Mouse (Mus musculus): ENCODE data around the gene Sipa1l1. TPM values are rescaled to one million over a fixed set of nuclear protein-coding genes. Genes with fewer than 3 reads are reported as not detected.

Sipa1l1 gene
- polyA plus RNA-seq, 1 experiment from 2014 or later, result 41.6 TPM

DNA sequence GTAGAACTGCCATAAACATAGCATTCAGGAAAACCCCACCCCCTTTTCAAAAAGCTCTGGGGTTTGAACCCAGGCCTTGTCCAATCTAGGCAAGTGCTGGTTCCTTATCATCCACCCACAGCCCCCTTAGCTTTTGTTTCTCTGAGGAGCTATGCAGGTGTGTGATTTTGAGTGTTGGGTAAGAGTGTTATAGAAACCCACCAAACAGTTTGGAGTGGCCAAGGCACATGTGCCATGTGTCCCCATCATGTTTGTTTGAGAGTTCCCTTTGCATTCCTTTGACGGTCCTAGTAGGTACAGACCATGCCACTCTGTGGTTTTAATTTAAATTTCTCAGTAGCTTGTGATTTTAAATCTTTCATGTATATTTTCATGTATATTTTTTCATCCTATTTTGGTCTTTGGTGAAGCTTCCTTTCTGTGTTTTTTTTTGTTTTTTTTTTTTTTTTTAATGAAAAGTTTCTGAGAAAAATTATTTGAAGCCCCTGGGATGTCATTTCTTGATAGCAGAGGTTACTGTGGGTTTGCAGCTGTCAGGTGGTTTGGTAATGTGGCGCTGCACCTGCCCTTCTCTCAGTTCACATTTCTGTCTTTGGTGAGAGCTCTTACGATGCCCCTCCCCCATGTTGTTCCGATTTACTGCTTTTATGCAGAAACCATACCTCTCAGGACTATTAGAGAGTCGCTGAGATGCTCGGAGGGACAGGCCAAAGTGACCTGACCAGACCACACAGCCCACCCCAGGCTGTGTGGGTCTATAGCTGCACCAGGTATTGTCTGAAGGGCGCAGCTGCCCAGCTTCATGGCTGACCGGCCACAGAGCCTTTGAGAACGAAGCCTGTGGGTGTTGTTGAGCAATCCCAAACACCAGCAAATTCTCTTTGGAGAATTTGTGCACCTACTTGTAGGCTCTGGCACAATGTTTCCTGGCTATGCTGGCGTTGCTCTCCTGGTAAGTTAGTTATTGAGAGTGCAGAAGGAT, 126.1 kb downstream of the Sipa1l1 start:
- 86% methylated on average over 10 of the region's 10 CpGs for WGBS
- Histone ChIP-seq H3K4me1 (replicated peaks; ENCODE audit: control insufficient read depth, insufficient read depth, low read length) (no peaks in the 10 kb centered on the region), H3K36me3 (ENCODE audit: control insufficient read depth, insufficient read depth, low read length) (no peaks in the 10 kb centered on the region), H3K27me3 (replicated peaks; ENCODE audit: control insufficient read depth, insufficient read depth, low read length) (no peaks in the 10 kb centered on the region), H3K9me3 (ENCODE audit: control insufficient read depth, low read length) (no peaks in the 10 kb centered on the region), H3K4me3 (ENCODE audit: low read depth, low read length) (no peak overlapping the region), H3K4me2 (ENCODE audit: low read length) (no peak overlapping the region), H3K27ac (ENCODE audit: low read depth) (no peak overlapping the region), H3K9ac (ENCODE audit: low read length) (no peak overlapping the region)
- DNase-seq (ENCODE audit: low spot score), result no peak
- ATAC-seq (replicated peaks; ENCODE audit: low FRiP score, low TSS enrichment, low read depth), result no peak

DNA sequence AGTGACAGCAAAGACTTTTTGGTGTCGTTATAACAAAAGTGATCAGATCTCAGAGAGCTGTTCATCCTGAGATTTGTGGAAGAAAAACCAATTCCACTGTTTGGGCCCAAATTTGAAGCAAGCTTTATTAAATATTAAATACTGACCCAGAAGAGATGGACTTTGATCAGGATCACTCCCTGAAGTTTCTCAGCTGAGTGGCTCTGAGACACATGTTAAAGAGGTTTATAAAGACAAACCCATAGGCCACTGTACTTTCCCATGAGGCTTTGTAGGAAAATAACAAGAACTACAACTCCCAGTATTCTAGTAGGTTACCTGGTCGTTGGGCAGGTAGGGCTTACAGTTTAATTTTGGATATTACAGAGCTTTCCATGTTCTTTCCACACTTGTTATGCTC, 127.2 kb downstream of the Sipa1l1 start:
- no peak for ATAC-seq (replicated peaks; ENCODE audit: low FRiP score, low TSS enrichment, low read depth)
- H3K9me3 ChIP-seq (ENCODE audit: control insufficient read depth, low read length), result no peaks in the 10 kb centered on the region
- 79% methylated on average over 2 of the region's 2 CpGs for WGBS
- H3K4me1 ChIP-seq (replicated peaks; ENCODE audit: control insufficient read depth, insufficient read depth, low read length), result no peaks in the 10 kb centered on the region
- DNase-seq (ENCODE audit: low spot score), result no peak
- no peak overlapping the region for H3K4me2 ChIP-seq (ENCODE audit: low read length)
- H3K9ac ChIP-seq (ENCODE audit: low read length), result no peak overlapping the region
- H3K36me3 ChIP-seq (ENCODE audit: control insufficient read depth, insufficient read depth, low read length), result no peaks in the 10 kb centered on the region
- no peaks in the 10 kb centered on the region for H3K27me3 ChIP-seq (replicated peaks; ENCODE audit: control insufficient read depth, insufficient read depth, low read length)
- no peak overlapping the region for H3K27ac ChIP-seq (ENCODE audit: low read depth)
- H3K4me3 ChIP-seq (ENCODE audit: low read depth, low read length), result no peak overlapping the region

DNA sequence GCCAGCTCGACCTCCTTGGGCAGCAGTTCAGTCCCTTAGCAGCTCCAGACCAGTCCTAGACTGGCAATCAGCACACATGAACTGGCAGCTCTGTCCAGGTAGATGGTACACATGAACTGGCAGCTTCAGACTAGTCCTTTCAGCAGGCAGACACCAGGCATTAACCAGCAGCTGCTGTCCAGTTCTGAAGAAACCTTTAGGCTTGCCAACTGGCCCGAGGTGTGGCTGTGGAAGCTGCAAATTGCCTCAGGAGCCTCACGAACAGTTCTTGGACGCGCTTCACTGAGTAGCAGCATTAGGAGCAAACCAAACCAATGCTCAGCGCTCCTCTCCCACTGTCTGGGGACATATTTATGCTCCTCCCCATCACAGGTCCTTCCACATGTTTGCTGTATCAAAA, 128.1 kb downstream of the Sipa1l1 start:
- Histone ChIP-seq H3K9me3 (ENCODE audit: control insufficient read depth, low read length) (no peaks in the 10 kb centered on the region), H3K4me3 (ENCODE audit: low read depth, low read length) (no peak overlapping the region), H3K27ac (ENCODE audit: low read depth) (no peak overlapping the region), H3K27me3 (replicated peaks; ENCODE audit: control insufficient read depth, insufficient read depth, low read length) (no peaks in the 10 kb centered on the region), H3K9ac (ENCODE audit: low read length) (no peak overlapping the region), H3K4me2 (ENCODE audit: low read length) (no peak overlapping the region), H3K36me3 (ENCODE audit: control insufficient read depth, insufficient read depth, low read length) (no peaks in the 10 kb centered on the region), H3K4me1 (replicated peaks; ENCODE audit: control insufficient read depth, insufficient read depth, low read length) (no peaks in the 10 kb centered on the region)
- WGBS, result 78% methylated on average over 6 of the region's 6 CpGs
- ATAC-seq (replicated peaks; ENCODE audit: low FRiP score, low TSS enrichment, low read depth) (no peak), DNase-seq (ENCODE audit: low spot score) (no peak)

DNA sequence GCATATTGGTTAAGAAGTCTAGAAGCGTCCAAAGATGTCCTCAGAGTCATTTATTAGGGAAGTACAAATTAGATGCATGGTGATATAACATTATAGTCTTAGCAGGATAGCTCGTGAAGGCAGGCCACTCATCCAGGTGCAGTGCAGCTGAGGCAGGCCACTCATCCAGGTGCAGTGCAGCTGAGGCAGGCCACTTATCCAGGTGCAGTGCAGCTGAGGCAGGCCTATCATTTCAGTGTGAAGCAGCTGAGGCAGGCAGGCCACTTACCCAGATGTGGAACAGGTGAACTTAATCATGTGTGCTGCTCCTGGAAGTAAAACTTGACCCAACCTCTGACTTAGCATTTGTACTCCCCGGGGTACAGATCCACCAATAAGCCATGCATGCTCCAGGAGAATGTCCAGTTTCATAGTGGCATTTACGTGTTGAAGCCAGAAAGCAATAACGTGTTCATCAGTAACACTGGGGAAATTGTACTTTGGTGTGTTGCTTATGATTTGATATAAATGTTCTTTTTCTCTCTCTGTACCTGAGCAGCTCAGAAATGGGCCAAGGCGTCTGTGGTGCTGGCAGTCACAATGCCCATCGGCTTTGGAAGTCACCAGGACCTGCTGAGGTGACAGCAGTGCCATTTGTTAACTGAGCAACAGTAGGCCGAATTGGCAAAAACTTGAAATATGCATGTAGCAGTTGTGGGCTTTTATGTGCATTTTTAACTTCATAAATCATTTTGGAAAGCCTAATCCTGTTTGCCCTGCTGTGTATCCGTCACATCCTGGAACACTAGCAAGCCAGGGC, 129.7 kb downstream of the Sipa1l1 start:
- Histone ChIP-seq H3K4me1 (replicated peaks; ENCODE audit: control insufficient read depth, insufficient read depth, low read length) (no peaks in the 10 kb centered on the region), H3K9ac (ENCODE audit: low read length) (no peak overlapping the region), H3K27me3 (replicated peaks; ENCODE audit: control insufficient read depth, insufficient read depth, low read length) (no peaks in the 10 kb centered on the region), H3K9me3 (ENCODE audit: control insufficient read depth, low read length) (no peaks in the 10 kb centered on the region), H3K27ac (ENCODE audit: low read depth) (no peak overlapping the region), H3K4me3 (ENCODE audit: low read depth, low read length) (no peak overlapping the region), H3K4me2 (ENCODE audit: low read length) (no peak overlapping the region), H3K36me3 (ENCODE audit: control insufficient read depth, insufficient read depth, low read length) (no peaks in the 10 kb centered on the region)
- WGBS, result 80% methylated on average over 9 of the region's 9 CpGs
- DNase-seq (ENCODE audit: low spot score) (no peak), ATAC-seq (replicated peaks; ENCODE audit: low FRiP score, low TSS enrichment, low read depth) (no peak)

DNA sequence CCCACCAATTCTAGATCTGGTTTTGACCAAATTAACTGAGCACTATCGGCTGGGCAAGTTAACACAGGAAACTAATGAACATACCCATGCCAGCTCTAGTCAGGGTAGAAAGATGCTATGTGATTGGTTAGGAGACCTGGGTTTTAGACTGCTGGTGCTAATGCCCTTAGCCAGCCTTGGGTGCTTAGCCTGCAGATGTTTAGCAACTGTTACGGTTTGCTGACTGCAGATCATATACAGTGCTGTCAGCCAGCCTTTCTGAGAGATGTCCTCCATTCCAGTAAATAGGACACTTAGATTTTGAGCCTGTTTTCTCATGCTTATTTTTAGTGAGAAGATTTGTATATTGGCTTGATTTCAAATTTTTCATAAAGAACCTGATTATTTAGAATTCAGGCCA, 135.0 kb downstream of the Sipa1l1 start:
- H3K4me3 ChIP-seq (ENCODE audit: low read depth, low read length), result no peak overlapping the region
- no peak overlapping the region for H3K4me2 ChIP-seq (ENCODE audit: low read length)
- no peaks in the 10 kb centered on the region; the same call in 1 of the 2 replicates for H3K4me1 ChIP-seq (replicated peaks; ENCODE audit: control insufficient read depth, insufficient read depth, low read length)
- H3K9me3 ChIP-seq (ENCODE audit: control insufficient read depth, low read length), result no peaks in the 10 kb centered on the region
- WGBS, result 73% methylated on average over 2 of the region's 2 CpGs
- H3K9ac ChIP-seq (ENCODE audit: low read length), result no peak overlapping the region
- no peak overlapping the region; the same call in 1 of the 2 replicates for H3K27ac ChIP-seq (ENCODE audit: low read depth)
- DNase-seq (ENCODE audit: low spot score) (no peak), ATAC-seq (replicated peaks; ENCODE audit: low FRiP score, low TSS enrichment, low read depth) (no peak)
- H3K36me3 ChIP-seq (ENCODE audit: control insufficient read depth, insufficient read depth, low read length), result no peaks in the 10 kb centered on the region
- H3K27me3 ChIP-seq (replicated peaks; ENCODE audit: control insufficient read depth, insufficient read depth, low read length), result no peaks in the 10 kb centered on the region

DNA sequence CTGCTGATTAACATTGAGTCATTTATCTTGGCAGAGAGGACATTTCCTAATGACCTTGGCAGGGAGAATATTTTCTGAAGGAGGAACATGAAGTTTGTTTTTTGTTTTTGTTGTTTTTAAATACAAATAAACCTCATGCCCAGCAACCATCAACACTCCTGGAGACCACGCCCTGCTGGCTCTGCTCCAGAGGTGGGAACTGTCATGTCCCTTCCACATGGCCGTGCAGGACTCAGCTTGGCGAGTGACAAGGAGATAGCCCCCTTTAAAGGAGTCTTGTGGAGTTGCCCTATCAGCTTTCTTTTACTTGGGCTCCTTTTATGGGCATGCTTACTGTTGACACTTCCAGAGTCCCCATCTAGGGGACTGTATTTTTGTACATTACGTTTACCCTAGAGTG, 136.9 kb downstream of the Sipa1l1 start:
- no peak overlapping the region for H3K9ac ChIP-seq (ENCODE audit: low read length)
- 85% methylated on average over 4 of the region's 4 CpGs for WGBS
- H3K4me2 ChIP-seq (ENCODE audit: low read length), result no peak overlapping the region
- ATAC-seq (replicated peaks; ENCODE audit: low FRiP score, low TSS enrichment, low read depth), result no peak
- no peaks in the 10 kb centered on the region for H3K9me3 ChIP-seq (ENCODE audit: control insufficient read depth, low read length)
- H3K36me3 ChIP-seq (ENCODE audit: control insufficient read depth, insufficient read depth, low read length), result no peaks in the 10 kb centered on the region
- no peak overlapping the region for H3K27ac ChIP-seq (ENCODE audit: low read depth)
- DNase-seq (ENCODE audit: low spot score), result no peak
- H3K4me3 ChIP-seq (ENCODE audit: low read depth, low read length), result no peak overlapping the region
- no peaks in the 10 kb centered on the region for H3K27me3 ChIP-seq (replicated peaks; ENCODE audit: control insufficient read depth, insufficient read depth, low read length)
- H3K4me1 ChIP-seq (replicated peaks; ENCODE audit: control insufficient read depth, insufficient read depth, low read length), result no peaks in the 10 kb centered on the region; the same call in 1 of the 2 replicates

DNA sequence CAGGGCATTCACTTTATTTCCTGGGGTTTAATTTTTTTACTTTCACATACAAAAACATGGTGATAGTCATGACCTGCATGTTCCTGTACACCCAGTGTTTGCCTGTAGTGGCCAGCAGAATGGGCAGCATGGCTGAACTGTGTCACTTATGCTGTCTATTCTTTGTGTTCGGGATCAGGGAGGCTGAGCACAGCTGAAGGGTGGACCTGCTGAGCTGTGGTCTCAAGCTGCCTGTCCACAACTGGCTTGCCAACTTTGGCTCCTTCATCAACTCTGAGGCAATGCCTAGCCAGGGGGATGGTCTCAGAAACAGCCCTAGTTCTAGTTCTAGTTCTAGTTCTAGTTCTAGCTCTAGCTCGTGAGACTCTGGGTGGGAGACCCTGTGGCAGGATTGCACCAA, 142.5 kb downstream of the Sipa1l1 start:
- Histone ChIP-seq H3K4me3 (ENCODE audit: low read depth, low read length) (no peak overlapping the region), H3K9ac (ENCODE audit: low read length) (no peak overlapping the region), H3K27ac (ENCODE audit: low read depth) (no peak overlapping the region), H3K4me1 (replicated peaks; ENCODE audit: control insufficient read depth, insufficient read depth, low read length) (no peaks in the 10 kb centered on the region), H3K9me3 (ENCODE audit: control insufficient read depth, low read length) (no peaks in the 10 kb centered on the region), H3K4me2 (ENCODE audit: low read length) (no peak overlapping the region), H3K27me3 (replicated peaks; ENCODE audit: control insufficient read depth, insufficient read depth, low read length) (no peaks in the 10 kb centered on the region), H3K36me3 (ENCODE audit: control insufficient read depth, insufficient read depth, low read length) (no peaks in the 10 kb centered on the region)
- ATAC-seq (replicated peaks; ENCODE audit: low FRiP score, low TSS enrichment, low read depth), result no peak
- DNase-seq (ENCODE audit: low spot score), result no peak
- 97% methylated on average over 2 of the region's 2 CpGs for WGBS

DNA sequence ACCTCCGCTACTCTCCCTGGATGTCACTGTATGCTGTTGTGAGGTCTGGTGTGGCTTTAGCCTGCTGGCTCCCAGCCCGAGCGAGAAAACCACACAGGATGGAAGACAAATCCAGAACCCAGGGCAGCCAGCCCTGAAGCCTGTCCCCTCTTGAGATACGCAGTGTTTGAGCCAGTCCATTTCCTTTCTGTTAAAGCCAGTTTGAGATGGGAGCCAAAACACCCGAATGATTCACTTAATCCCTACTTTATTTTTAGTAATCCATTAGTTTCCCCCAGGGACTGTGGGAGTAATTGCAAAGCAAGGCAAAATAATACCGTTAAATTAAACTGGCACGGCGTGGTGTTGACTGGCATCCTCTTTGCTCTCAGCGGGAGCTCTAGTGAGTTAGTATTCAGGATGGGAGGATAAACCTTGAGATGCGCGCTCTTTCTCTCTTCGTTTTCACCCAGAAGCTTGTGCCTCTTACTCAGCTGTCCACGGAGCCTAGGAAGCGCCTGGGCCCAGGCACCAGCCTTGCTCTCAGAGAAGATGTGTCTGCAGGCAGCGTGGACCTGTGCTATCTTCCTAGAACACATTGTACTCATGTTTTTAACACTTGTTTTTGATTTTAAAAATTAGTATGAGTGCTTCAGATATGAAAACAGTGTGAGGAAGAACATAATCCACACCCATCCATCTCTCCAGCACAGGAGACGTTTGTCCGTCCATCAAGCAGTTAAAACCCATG, 143.1 kb downstream of the Sipa1l1 start:
- Histone ChIP-seq H3K27me3 (replicated peaks; ENCODE audit: control insufficient read depth, insufficient read depth, low read length) (no peaks in the 10 kb centered on the region), H3K36me3 (ENCODE audit: control insufficient read depth, insufficient read depth, low read length) (no peaks in the 10 kb centered on the region), H3K4me1 (replicated peaks; ENCODE audit: control insufficient read depth, insufficient read depth, low read length) (no peaks in the 10 kb centered on the region), H3K9me3 (ENCODE audit: control insufficient read depth, low read length) (no peaks in the 10 kb centered on the region), H3K27ac (ENCODE audit: low read depth) (no peak overlapping the region), H3K4me2 (ENCODE audit: low read length) (no peak overlapping the region), H3K9ac (ENCODE audit: low read length) (no peak overlapping the region), H3K4me3 (ENCODE audit: low read depth, low read length) (no peak overlapping the region)
- ATAC-seq (replicated peaks; ENCODE audit: low FRiP score, low TSS enrichment, low read depth) (no peak), DNase-seq (ENCODE audit: low spot score) (no peak)
- WGBS, result 81% methylated on average over 17 of the region's 17 CpGs
